Mouse (Mus musculus) intestine, embryonic 14.5 days (tissue): ENCODE measurements around the gene Aco1. TPM values are rescaled to one million over a fixed set of nuclear protein-coding genes. Genes with fewer than 3 reads are reported as not detected.

ENCODE experiments used
- ATAC-seq: fragments of 200-750 bp; cut with Nextera tagmentation; replicated peaks from 2 replicates; pipeline ENCODE4 v1.8.0; 2017; ENCODE audit warnings: low read depth, moderate number of reproducible peaks, moderate TSS enrichment, moderate library complexity; ENCODE audit not compliant: low FRiP score, low TSS enrichment
- DNase-seq: peaks from one replicate; pipeline ENCODE4 v3.0.0-alpha.2; 2018; ENCODE audit warnings: low spot score
- H3K27ac ChIP-seq: fragments of 300-500 bp; sonication (generic); 2 replicates; pipeline ENCODE4 v1.5.1; 2014; ENCODE audit warnings: low read depth, mild to moderate bottlenecking, control low read depth
- H3K27me3 ChIP-seq: fragments of 300-500 bp; sonication (generic); replicated peaks from 2 replicates; pipeline ENCODE4 v1.6.1; 2014; ENCODE audit warnings: low read length, control low read depth; ENCODE audit not compliant: control insufficient read depth, insufficient read depth
- H3K36me3 ChIP-seq: fragments of 300-500 bp; sonication (generic); 2 replicates; pipeline ENCODE4 v1.6.1; 2014; ENCODE audit warnings: low read length, control low read depth; ENCODE audit not compliant: control insufficient read depth, insufficient read depth
- H3K4me1 ChIP-seq: fragments of 300-500 bp; sonication (generic); replicated peaks from 2 replicates; pipeline ENCODE4 v1.6.1; 2014; ENCODE audit warnings: low read length, control low read depth, mixed read lengths; ENCODE audit not compliant: control insufficient read depth, insufficient read depth
- H3K4me2 ChIP-seq: fragments of 300-500 bp; sonication (generic); 2 replicates; pipeline ENCODE4 v1.6.1; 2014; ENCODE audit warnings: low read length
- H3K4me3 ChIP-seq: fragments of 300-500 bp; sonication (generic); 2 replicates; pipeline ENCODE4 v1.5.1; 2014; ENCODE audit warnings: low read depth, low read length, control low read depth, mixed read lengths
- H3K9ac ChIP-seq: fragments of 300-500 bp; sonication (generic); 2 replicates; pipeline ENCODE4 v1.6.1; 2014; ENCODE audit warnings: mild to moderate bottlenecking, low read length
- H3K9me3 ChIP-seq: fragments of 300-500 bp; sonication (generic); 2 replicates; pipeline ENCODE4 v1.6.1; 2016; ENCODE audit warnings: low read length, control low read depth; ENCODE audit not compliant: control insufficient read depth
- WGBS: fragments of 180-500 bp; shearing (Covaris S2); extraction: QIAGEN DNeasy Blood & Tissue Kit; methylation state at CpG from one replicate; pipeline ENCODE4 v1.1.7; 2014; 5-methylcytosine and 5-hydroxymethylcytosine counted together
- polyA plus RNA-seq: library from polyadenylated mRNA; unstranded; fragments of >200 nt; fragmentation: Nextera tagmentation; extraction: Ambion mirVana; gene quantifications from 2 replicates; pipeline ENCODE4 v1.2.1, GENCODE M21; 2014

Gene Aco1
- polyA plus RNA-seq, 1 experiment from 2014 or later: 65.2 TPM

GRCm38 (mm10) chr4:40212177-40212576, 69.3 kb downstream of the Aco1 start:
- WGBS: 90% methylated on average over 4 of the region's 6 CpGs
- Histone ChIP-seq H3K27ac (no peak overlapping the region), H3K9me3 (no peaks in the 10 kb centered on the region), H3K27me3 (no peaks in the 10 kb centered on the region), H3K4me2 (no peak overlapping the region), H3K9ac (no peak overlapping the region), H3K36me3 (0 out of 2 replicates have a peak, but pooled peaks cover 5% of the 10 kb centered on the region), H3K4me3 (no peak overlapping the region), H3K4me1 (no peaks in the 10 kb centered on the region)
- ATAC-seq: no peak
- no peak for DNase-seq

DNA sequence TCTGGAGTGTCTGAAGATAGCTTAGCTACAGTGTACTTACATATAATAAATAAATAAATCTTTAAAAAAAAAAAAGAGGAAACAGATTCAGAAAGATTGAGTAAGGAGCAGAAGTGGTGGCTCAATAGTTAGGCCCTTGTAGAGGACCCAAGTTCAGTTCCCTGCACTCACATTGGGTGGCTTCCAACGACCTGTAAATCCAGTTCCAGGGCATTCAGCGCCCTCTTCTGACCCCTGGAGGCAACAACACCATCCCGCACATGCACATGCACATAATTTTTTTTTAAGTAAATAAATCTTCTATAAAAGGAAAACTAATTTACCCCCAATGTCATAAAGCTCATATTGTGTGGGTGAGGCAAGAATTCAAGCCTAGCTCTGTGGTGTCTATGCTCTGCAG, 75.0 kb downstream of the Aco1 start:
- DNase-seq: no peak
- Histone ChIP-seq H3K27ac (no peak overlapping the region), H3K9me3 (no peaks in the 10 kb centered on the region), H3K4me3 (no peak overlapping the region), H3K9ac (no peak overlapping the region), H3K4me1 (no peaks in the 10 kb centered on the region; the same call in 1 of the 2 replicates), H3K36me3 (no peaks in the 10 kb centered on the region), H3K27me3 (0 out of 2 replicates have a peak, but pooled peaks cover 3% of the 10 kb centered on the region), H3K4me2 (no peak overlapping the region)
- no peak for ATAC-seq
- 55% methylated on average over 3 of the region's 3 CpGs for WGBS

DNA sequence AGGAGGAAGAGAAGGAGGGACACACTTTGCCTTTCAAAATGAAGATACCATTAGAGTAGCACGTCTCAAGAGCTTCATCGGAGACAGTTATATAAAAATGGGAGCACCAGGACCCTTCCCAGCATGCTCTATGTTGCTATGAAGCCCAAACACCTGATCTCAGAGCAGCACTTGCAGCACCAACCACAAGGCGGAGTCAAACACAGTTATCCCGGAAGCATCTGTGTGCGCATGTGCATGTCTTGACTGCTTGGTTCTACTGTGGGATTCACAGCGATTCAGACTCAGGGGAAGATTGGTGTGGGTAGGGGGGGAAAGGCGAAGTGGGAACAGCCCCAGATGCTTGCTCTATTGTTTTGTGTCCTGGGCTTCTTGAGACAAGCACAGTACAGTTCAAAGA, 75.5 kb downstream of the Aco1 start:
- ATAC-seq: no peak
- 66% methylated on average over 7 of the region's 7 CpGs for WGBS

GRCm38 (mm10) chr4:40220437-40220836, 77.6 kb downstream of the Aco1 start:
- no peak for ATAC-seq
- no peak overlapping the region for H3K4me2 ChIP-seq

More for the DNA sequence above, 75.5 kb downstream of the Aco1 start:
- 0 out of 2 replicates have a peak, but pooled peaks cover 3% of the 10 kb centered on the region for H3K27me3 ChIP-seq
- H3K4me1 ChIP-seq: no peaks in the 10 kb centered on the region; the same call in 1 of the 2 replicates
- no peak overlapping the region for H3K27ac ChIP-seq
- no peak overlapping the region for H3K4me3 ChIP-seq
- H3K36me3 ChIP-seq: no peaks in the 10 kb centered on the region
- no peak overlapping the region for H3K9ac ChIP-seq
- DNase-seq: no peak
- H3K4me2 ChIP-seq: no peak overlapping the region
- no peaks in the 10 kb centered on the region for H3K9me3 ChIP-seq

GRCm38 (mm10) chr4:40221004-40221760, 78.3 kb downstream of the Aco1 start:
- ATAC-seq (no peak), DNase-seq (no peak)
- Histone ChIP-seq H3K27ac (no peak overlapping the region), H3K4me1 (no peaks in the 10 kb centered on the region; the same call in 1 of the 2 replicates), H3K4me2 (no peak overlapping the region; the same call in 1 of the 2 replicates), H3K9me3 (no peaks in the 10 kb centered on the region), H3K9ac (no peak overlapping the region), H3K4me3 (no peak overlapping the region), H3K27me3 (0 out of 2 replicates have a peak, but pooled peaks cover 3% of the 10 kb centered on the region), H3K36me3 (no peaks in the 10 kb centered on the region)
- WGBS: 26% methylated on average over 14 of the region's 14 CpGs

More at GRCm38 (mm10) chr4:40220437-40220836, 77.6 kb downstream of the Aco1 start:
- no peak overlapping the region for H3K9ac ChIP-seq
- no peak for DNase-seq
- H3K4me1 ChIP-seq: no peaks in the 10 kb centered on the region; the same call in 1 of the 2 replicates
- no peak overlapping the region for H3K27ac ChIP-seq
- H3K27me3 ChIP-seq: 0 out of 2 replicates have a peak, but pooled peaks cover 3% of the 10 kb centered on the region
- WGBS: 20% methylated on average over 12 of the region's 12 CpGs
- H3K9me3 ChIP-seq: no peaks in the 10 kb centered on the region
- no peaks in the 10 kb centered on the region for H3K36me3 ChIP-seq
- no peak overlapping the region for H3K4me3 ChIP-seq

DNA sequence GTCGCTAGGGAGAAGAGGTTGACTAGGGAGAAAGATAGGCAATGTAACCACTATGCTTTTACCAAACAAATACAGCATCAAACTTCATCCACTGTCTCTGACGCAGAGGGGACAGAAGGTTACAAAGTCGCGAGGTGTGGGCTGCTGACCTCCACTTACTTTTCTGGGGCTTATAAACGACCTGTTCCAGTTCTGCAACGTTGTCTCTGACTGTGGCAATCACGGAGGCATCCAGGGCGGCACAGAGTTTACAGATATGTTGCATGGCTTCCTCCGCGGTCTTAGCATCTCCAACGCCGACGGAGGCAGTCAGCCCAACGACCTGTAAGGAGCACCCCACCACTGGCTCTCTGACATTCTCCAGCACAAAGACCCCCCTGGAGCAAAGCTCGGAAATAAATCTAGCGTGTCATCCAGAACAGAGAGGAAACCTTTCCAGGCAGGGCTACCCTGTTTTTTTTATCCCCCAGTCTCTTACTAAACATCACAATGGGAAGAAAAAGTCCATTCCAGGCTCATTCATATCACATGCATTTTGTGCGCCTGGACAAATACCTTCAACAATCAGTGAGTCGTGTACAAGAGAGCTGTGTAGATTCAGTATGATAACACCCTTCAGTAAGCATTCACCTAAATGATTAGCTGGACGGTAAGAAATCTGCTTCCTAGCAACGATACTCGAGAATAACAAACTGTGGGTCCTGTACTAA, 79.2 kb downstream of the Aco1 start:
- Histone ChIP-seq H3K9me3 (no peaks in the 10 kb centered on the region), H3K36me3 (no peaks in the 10 kb centered on the region), H3K9ac (no peak overlapping the region), H3K4me1 (no peaks in the 10 kb centered on the region; the same call in 1 of the 2 replicates), H3K4me3 (no peak overlapping the region), H3K27ac (no peak overlapping the region), H3K27me3 (0 out of 2 replicates have a peak, but pooled peaks cover 3% of the 10 kb centered on the region), H3K4me2 (no peak overlapping the region)
- DNase-seq (no peak), ATAC-seq (no peak)
- WGBS: 28% methylated on average over 21 of the region's 21 CpGs

- DNase-seq: no peak
- Histone ChIP-seq H3K4me2 (no peak overlapping the region), H3K9me3 (no peaks in the 10 kb centered on the region), H3K27me3 (no peaks in the 10 kb centered on the region), H3K27ac (no peak overlapping the region), H3K36me3 (no peaks in the 10 kb centered on the region), H3K4me1 (no peaks in the 10 kb centered on the region; the same call in 1 of the 2 replicates), H3K9ac (no peak overlapping the region), H3K4me3 (no peak overlapping the region)
- no peak for ATAC-seq
- 56% methylated on average over 5 of the region's 5 CpGs for WGBS
Measured at GRCm38 (mm10) chr4:40226095-40226494, 83.2 kb downstream of the Aco1 start.

- Histone ChIP-seq H3K9me3 (no peaks in the 10 kb centered on the region), H3K36me3 (no peaks in the 10 kb centered on the region), H3K9ac (no peak overlapping the region), H3K4me3 (no peak overlapping the region), H3K27me3 (no peaks in the 10 kb centered on the region), H3K4me2 (no peak overlapping the region), H3K4me1 (no peaks in the 10 kb centered on the region; the same call in 1 of the 2 replicates), H3K27ac (no peak overlapping the region)
- ATAC-seq (no peak), DNase-seq (no peak)
- 80% methylated on average over 11 of the region's 11 CpGs for WGBS
Measured at GRCm38 (mm10) chr4:40227131-40227530, 84.2 kb downstream of the Aco1 start.
